Mouse (Mus musculus) neutrophil, adult 5-6 weeks (primary cell): ENCODE data around the gene Adad1. TPM values are rescaled to one million over a fixed set of nuclear protein-coding genes. Genes with fewer than 3 reads are reported as not detected.

Source experiments
- ATAC-seq: fragments of 151-379, 151-347 bp; 2 replicates; pipeline ENCODE4 v1.8.0; 2017; ENCODE audit warnings: mild to moderate bottlenecking, moderate TSS enrichment; ENCODE audit not compliant: insufficient number of reproducible peaks, poor library complexity, low FRiP score, severe bottlenecking; ENCODE audit errors: extremely low read depth
- total RNA-seq: library from RNA; stranded (forward); fragments of 200-1000 nt; gene quantifications from 2 replicates; pipeline ENCODE4 v1.2.3, GENCODE M21; 2017

Gene Adad1
- total RNA-seq = not detected in 2 replicates

- ATAC-seq = no peak
These were observed at the start of gene Adad1 for GRCm38 (mm10) chr3:37063406-37063805. Adad1 (plus strand) TSS chr3:37063527.

- no peak for ATAC-seq
These were observed 25.3 kb upstream of the Adad1 start for GRCm38 (mm10) chr3:37037979-37038378.

DNA sequence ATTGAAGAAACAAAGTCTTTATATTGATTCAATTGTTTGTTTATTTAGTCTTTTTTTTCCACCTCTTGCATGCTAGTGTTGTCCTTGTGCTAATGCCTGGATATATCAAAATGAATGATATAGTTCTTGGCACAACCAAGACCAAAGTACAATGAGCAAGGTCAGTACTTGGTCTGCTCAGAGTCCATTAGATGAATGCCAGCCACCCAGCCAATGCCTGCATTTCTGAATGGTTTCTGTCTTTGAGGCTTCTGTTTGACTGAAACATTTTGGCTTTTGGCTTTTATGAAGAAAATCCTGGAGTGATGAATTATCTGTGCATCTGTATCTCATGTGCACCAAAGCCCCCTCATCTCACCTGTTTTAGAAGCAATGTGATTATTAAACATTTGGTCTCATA is 23.5 kb upstream of the Adad1 start:
- ATAC-seq = no peak

DNA sequence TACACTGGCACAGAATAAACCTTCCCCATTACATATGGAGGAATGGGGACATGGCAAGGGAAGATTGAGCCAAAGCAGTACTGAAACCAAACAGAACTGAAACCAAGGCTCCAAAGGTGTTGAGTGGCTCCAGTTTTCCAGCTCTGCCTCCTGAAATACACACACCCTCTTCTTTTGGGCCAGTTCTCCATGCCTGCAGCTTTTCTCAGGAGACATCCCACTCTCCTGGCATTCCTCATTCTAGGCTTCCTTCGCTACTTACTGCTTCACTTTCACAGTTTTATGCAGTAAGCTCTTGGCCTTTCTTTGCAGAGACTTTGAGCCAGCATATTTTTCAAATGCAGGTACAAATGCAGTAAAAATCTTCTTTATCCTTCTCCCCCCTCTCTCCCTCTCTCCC is 11.8 kb upstream of the Adad1 start:
- ATAC-seq = no peak

- ATAC-seq = no peak
These were observed 9.9 kb downstream of the Adad1 start for GRCm38 (mm10) chr3:37073211-37073610.

DNA sequence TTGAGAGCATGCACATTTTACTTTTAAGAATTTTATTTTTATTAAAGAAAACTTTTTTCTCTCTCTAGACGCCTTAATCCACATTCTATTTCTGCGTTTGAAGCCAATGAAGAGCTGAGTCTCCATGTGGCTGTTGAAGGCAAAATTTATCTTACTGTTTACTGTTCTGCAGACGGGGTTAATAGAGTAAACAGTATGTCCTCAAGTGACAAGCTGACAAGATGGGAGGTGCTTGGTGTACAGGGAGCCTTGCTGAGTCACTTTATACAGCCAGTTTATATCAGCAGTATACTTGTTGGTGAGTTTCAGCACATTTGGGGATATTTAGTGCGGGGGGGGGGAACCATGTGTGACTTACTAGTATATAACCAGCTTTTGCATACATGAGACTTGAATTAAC is 21.5 kb downstream of the Adad1 start:
- no peak for ATAC-seq

- no peak for ATAC-seq
These were observed 27.4 kb downstream of the Adad1 start for GRCm38 (mm10) chr3:37090721-37091120.

- ATAC-seq = no peak
These were observed 62.3 kb downstream of the Adad1 start, which contains the start of gene Il2 for GRCm38 (mm10) chr3:37125655-37126054. Il2 (minus strand) TSS chr3:37125959.

- ATAC-seq = no peak
These were observed 62.8 kb downstream of the Adad1 start for GRCm38 (mm10) chr3:37126162-37126561.

DNA sequence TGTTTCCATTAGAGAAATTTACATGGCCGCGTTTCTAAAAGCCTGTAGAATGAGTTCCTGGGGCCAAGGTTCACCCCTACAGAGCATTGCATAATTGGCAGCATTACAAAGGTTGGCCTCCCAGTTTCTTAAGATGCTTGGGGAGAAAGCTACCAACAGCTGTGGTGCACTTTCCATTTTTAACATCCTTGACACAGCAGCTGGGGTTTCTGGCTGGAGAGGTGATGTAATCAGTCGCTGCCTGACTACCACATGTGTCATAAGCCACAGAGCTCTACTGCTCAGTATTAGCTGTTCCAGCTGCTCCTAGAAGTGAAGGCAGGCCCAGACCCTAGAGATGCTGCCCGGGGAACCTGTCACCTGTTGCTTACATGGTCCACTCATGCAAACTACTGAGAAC is 64.9 kb downstream of the Adad1 start:
- ATAC-seq = no peak

GRCm38 (mm10) chr3:37129063-37129462 is 65.7 kb downstream of the Adad1 start:
- ATAC-seq = no peak

- ATAC-seq = no peak
These were observed 73.9 kb downstream of the Adad1 start for GRCm38 (mm10) chr3:37137231-37137630.

- ATAC-seq = no peak
These were observed 75.9 kb downstream of the Adad1 start for GRCm38 (mm10) chr3:37139192-37139591.

GRCm38 (mm10) chr3:37140168-37140906 is 77.0 kb downstream of the Adad1 start:
- no peak for ATAC-seq

- ATAC-seq = no peak
These were observed 78.5 kb downstream of the Adad1 start for GRCm38 (mm10) chr3:37141827-37142226.

DNA sequence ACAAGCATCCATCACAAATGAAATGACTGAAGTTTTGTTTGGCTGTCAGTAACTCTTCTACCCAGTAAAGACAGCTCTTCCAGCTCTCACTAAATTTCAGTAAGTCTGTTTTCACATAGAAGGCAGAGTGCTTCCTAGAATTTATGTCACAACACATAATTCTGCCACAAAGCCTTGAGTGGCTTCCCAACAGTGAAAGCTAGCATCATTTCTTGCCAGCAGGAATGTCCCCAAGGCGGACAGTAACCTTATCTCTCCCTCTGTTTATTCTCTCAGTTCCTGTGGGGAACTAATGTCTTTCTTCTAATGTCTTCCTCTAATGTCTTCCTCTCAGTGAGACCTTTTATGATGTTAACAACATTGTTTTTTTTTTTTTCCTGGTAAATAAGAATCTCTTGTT is 81.7 kb downstream of the Adad1 start:
- ATAC-seq = no peak

DNA sequence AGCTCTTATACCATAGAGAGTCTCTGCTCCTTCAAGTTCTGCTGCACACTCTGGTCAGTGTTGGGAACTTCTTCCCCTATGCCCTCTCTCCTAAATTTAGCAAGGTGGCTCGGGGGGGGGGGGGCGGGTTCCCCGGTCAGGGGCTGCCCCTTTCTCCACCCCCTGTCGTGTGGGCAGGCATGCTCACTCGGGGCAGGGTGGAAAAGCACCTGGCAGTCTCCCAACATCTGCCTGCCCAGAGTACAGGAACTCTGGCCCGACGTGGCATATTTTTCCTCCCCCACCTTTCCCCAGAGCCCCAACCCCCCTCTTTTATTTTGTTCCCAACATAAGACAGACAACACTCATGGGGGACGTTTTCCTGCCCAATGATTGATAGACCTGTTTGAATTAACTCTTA is 83.1 kb downstream of the Adad1 start:
- no peak for ATAC-seq

- no peak for ATAC-seq
These were observed 83.5 kb downstream of the Adad1 start for GRCm38 (mm10) chr3:37146810-37147209.

GRCm38 (mm10) chr3:37152274-37152673 is 88.9 kb downstream of the Adad1 start:
- ATAC-seq = peak; percentile 66

- ATAC-seq = no peak
These were observed 89.7 kb downstream of the Adad1 start for GRCm38 (mm10) chr3:37153004-37153403.

GRCm38 (mm10) chr3:37154396-37154795 is 91.1 kb downstream of the Adad1 start:
- ATAC-seq = no peak
